Mouse (Mus musculus): Measurements from ENCODE around the gene Lrrfip2.

DNA sequence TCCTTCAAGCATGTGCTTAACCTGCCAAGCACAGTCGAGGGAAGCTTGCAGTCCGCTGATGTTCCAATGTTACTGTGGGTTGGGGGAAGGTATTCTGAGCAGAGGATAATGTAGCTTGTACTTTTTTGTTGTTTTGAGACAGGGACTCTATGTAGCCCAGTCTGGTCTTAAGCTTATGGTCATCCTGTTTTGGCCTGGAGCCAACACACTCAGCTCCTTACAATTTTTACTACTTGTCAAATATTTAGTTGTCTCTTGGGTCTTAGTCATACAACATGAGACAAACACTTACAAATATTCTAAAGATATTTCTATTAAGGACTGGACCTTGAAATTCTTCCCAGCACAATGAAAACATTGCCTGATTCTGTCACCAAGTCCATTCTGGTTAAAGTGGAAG is 75.8 kb downstream of the Lrrfip2 start:
- no peak for TF ChIP-seq CTCF (IDR thresholded peaks at IDR 0.05; ENCODE audit: low read depth, low read length)
- no peak for TF ChIP-seq POLR2A (IDR thresholded peaks at IDR 0.05; ENCODE audit: extremely low read depth, insufficient read depth, low read length)

All from liver, adult 2 months (tissue).